Mouse (Mus musculus): ENCODE measurements around the gene Rrp1b.
"Not testable (repeated sequence)": the region's sequence is repeated elsewhere in the genome, so short reads cannot be mapped to it uniquely, and the experiment has no call there.

- TF ChIP-seq CTCF (IDR thresholded peaks at IDR 0.05 in 2 of 3, conservative IDR thresholded peaks at IDR 0.05 in 1 of 3; ENCODE audit: control insufficient read depth in 1 of 3, insufficient read depth in 1 of 3, low read depth in 2 of 3, low read length in 3 of 3, poor library complexity in 1 of 3, severe bottlenecking in 1 of 3); MXI1 (IDR thresholded peaks at IDR 0.05; ENCODE audit: low read depth, low read length); POLR2AphosphoS2 (IDR thresholded peaks at IDR 0.05; ENCODE audit: low read length); NRF1 (IDR thresholded peaks at IDR 0.05; ENCODE audit: insufficient read depth, low read depth, low read length, poor library complexity, severe bottlenecking); RCOR1 (IDR thresholded peaks at IDR 0.05; ENCODE audit: low read depth, low read length); GATA1 (IDR thresholded peaks at IDR 0.05; ENCODE audit: low read depth, low read length); RAD21 (IDR thresholded peaks at IDR 0.05; ENCODE audit: low read depth, low read length); TAL1 (IDR thresholded peaks at IDR 0.05; ENCODE audit: low read length); CHD1 (IDR thresholded peaks at IDR 0.05; ENCODE audit: low read depth, low read length); MEF2A (IDR thresholded peaks at IDR 0.05; ENCODE audit: extremely low read depth, insufficient replicate concordance, low read depth, low read length, poor library complexity, severe bottlenecking): not testable (repeated sequence)
- peak; percentile 67 for TF ChIP-seq BHLHE40 (IDR thresholded peaks at IDR 0.05; ENCODE audit: borderline replicate concordance, low read depth, low read length)
These were observed 55.7 kb downstream of the Rrp1b start for GRCm38 (mm10) chr17:32091364-32092240.
